ENCODE assay signal across 8 mouse cellular contexts in genomic region chr5:30423572-30424244, GRCm38 (mm10). TPM values are rescaled to one million over a fixed set of nuclear protein-coding genes. Genes with fewer than 3 reads are reported as not detected.
DNase-seq lines count a peak whose midpoint lies in the region; ATAC-seq and TF ChIP-seq lines count a peak whose summit lies in the region.

No protein-coding gene starts in this region.

- H3K27ac ChIP-seq in bone marrow, adult 2 months (ENCODE audit: control insufficient read depth, insufficient read depth, low read depth, low read length, poor library complexity): no peak overlapping the region
- no peak overlapping the region for H3K27ac ChIP-seq in embryonic fibroblast, embryonic 13.5 days (ENCODE audit: insufficient read depth, low read length)
- no peak overlapping the region for H3K27ac ChIP-seq in hindbrain, embryonic 16.5 days (ENCODE audit: low read depth, low read length)
- no peak overlapping the region for H3K27ac ChIP-seq in limb, embryonic 14.5 days (replicated peaks; ENCODE audit: low read depth, low read length)
- no peak overlapping the region for H3K27ac ChIP-seq in olfactory bulb, adult 2 months (ENCODE audit: insufficient read depth, low read depth, low read length)

- H3K9ac ChIP-seq in hindbrain, embryonic 16.5 days (ENCODE audit: low read depth, low read length): no peak overlapping the region
- no peak overlapping the region for H3K9ac ChIP-seq in limb, embryonic 14.5 days (ENCODE audit: low read depth, low read length, severe bottlenecking)

- TF ChIP-seq CTCF in bone marrow, adult 2 months (IDR thresholded peaks at IDR 0.05; ENCODE audit: control insufficient read depth, insufficient read depth, low read length): peak; percentile 50; the same call in 1 of the 2 replicates
- TF ChIP-seq CTCF in embryonic fibroblast, embryonic 13.5 days (IDR thresholded peaks at IDR 0.05; ENCODE audit: borderline replicate concordance, insufficient read depth, low read length): 0 out of 2 replicates have a peak, but pooled peaks have one; percentile 13
- peak; percentile 59 for TF ChIP-seq CTCF in olfactory bulb, adult 2 months (IDR thresholded peaks at IDR 0.05; ENCODE audit: insufficient read depth, low read depth, low read length)

- no peaks in the 10 kb centered on the region for H3K27me3 ChIP-seq in hindbrain, embryonic 16.5 days (replicated peaks; ENCODE audit: control insufficient read depth, insufficient read depth, low read length)
- no peaks in the 10 kb centered on the region for H3K27me3 ChIP-seq in limb, embryonic 14.5 days (ENCODE audit: control insufficient read depth, insufficient read depth, low read length)

- no peaks in the 10 kb centered on the region for H3K9me3 ChIP-seq in hindbrain, embryonic 16.5 days (ENCODE audit: control insufficient read depth, low read length)
- no peaks in the 10 kb centered on the region for H3K9me3 ChIP-seq in limb, embryonic 14.5 days (ENCODE audit: control insufficient read depth, low read length)

- H3K36me3 ChIP-seq in hindbrain, embryonic 16.5 days (ENCODE audit: control insufficient read depth, insufficient read depth, low read length): no peaks in the 10 kb centered on the region
- H3K36me3 ChIP-seq in limb, embryonic 14.5 days (ENCODE audit: control insufficient read depth, insufficient read depth, low read length): no peaks in the 10 kb centered on the region

- no peak overlapping the region for H3K4me3 ChIP-seq in bone marrow, adult 2 months (replicated peaks; ENCODE audit: control insufficient read depth, low read depth, low read length)
- H3K4me3 ChIP-seq in embryonic fibroblast, embryonic 13.5 days (ENCODE audit: insufficient read depth, low read length): no peak overlapping the region
- no peak overlapping the region for H3K4me3 ChIP-seq in hindbrain, embryonic 16.5 days (ENCODE audit: low read length)
- no peak overlapping the region for H3K4me3 ChIP-seq in limb, embryonic 14.5 days (replicated peaks; ENCODE audit: low read length)
- H3K4me3 ChIP-seq in olfactory bulb, adult 2 months (ENCODE audit: insufficient read depth, low read depth, low read length): no peak overlapping the region

- H3K4me1 ChIP-seq in bone marrow, adult 2 months (ENCODE audit: control insufficient read depth, insufficient read depth, low read length): no peaks in the 10 kb centered on the region
- H3K4me1 ChIP-seq in embryonic fibroblast, embryonic 13.5 days (ENCODE audit: control insufficient read depth, insufficient read depth, low read length): no peaks in the 10 kb centered on the region
- peaks cover 8% of the 10 kb centered on the region for H3K4me1 ChIP-seq in hindbrain, embryonic 16.5 days (ENCODE audit: control insufficient read depth, insufficient read depth, low read depth, low read length)
- no peaks in the 10 kb centered on the region for H3K4me1 ChIP-seq in limb, embryonic 14.5 days (ENCODE audit: control insufficient read depth, insufficient read depth, low read length)
- peaks cover 3% of the 10 kb centered on the region; the same call in 1 of the 2 replicates for H3K4me1 ChIP-seq in olfactory bulb, adult 2 months (ENCODE audit: control insufficient read depth, insufficient read depth, low read length)

- no peak overlapping the region for H3K4me2 ChIP-seq in hindbrain, embryonic 16.5 days (ENCODE audit: low read length)
- H3K4me2 ChIP-seq in limb, embryonic 14.5 days (replicated peaks; ENCODE audit: low read depth, low read length, severe bottlenecking): no peak overlapping the region

- ATAC-seq in hindbrain, embryonic 16.5 days: peak; percentile 79
- peak; percentile 60 for ATAC-seq in limb, embryonic 14.5 days (ENCODE audit: low FRiP score, low read depth)
- no peak; the same call in 1 of the 2 replicates for ATAC-seq in megakaryocyte, adult 5-6 weeks (ENCODE audit: poor library complexity, severe bottlenecking)

- 31% methylated on average over 8 of the region's 8 CpGs for WGBS in bone marrow, adult 2 months
- 22% methylated on average over 8 of the region's 8 CpGs for WGBS in hindbrain, embryonic 16.5 days
- WGBS in limb, embryonic 14.5 days: 22% methylated on average over 8 of the region's 8 CpGs
- WGBS in olfactory bulb, adult 2 months: 24% methylated on average over 8 of the region's 8 CpGs

- no peak for TF ChIP-seq POLR2A in bone marrow, adult 2 months (IDR thresholded peaks at IDR 0.05; ENCODE audit: borderline replicate concordance, control insufficient read depth, low read depth, low read length)
- no peak for TF ChIP-seq POLR2A in embryonic fibroblast, embryonic 13.5 days (IDR thresholded peaks at IDR 0.05; ENCODE audit: low read depth, low read length)
- TF ChIP-seq POLR2A in limb, embryonic 14.5 days (IDR thresholded peaks at IDR 0.05; ENCODE audit: borderline replicate concordance, extremely low read depth, insufficient read depth, insufficient read length): no peak
- TF ChIP-seq POLR2A in olfactory bulb, adult 2 months (IDR thresholded peaks at IDR 0.05; ENCODE audit: insufficient read depth, low read depth, low read length): no peak

- peak; percentile 56 for DNase-seq in ovary, postnatal 36 days (ENCODE audit: low spot score)
- no peak for DNase-seq in ovary, adult 18-20 months (ENCODE audit: low spot score)
- peak; percentile 80 for DNase-seq in limb, embryonic 14.5 days (ENCODE audit: low spot score)

RNA-seq across cellular contexts. Expression of gene Otof, which starts 38.0 kb away (rescaled TPM):
- not detected in 2 replicates for polyA plus RNA-seq in bone marrow, adult 2 months (2011; ENCODE audit: insufficient read depth, insufficient read length, low replicate concordance, missing spikeins)
- polyA plus RNA-seq in embryonic fibroblast, embryonic 13.5 days (2011; ENCODE audit: insufficient read length, low read depth, missing spikeins): not detected in 2 replicates
- 7.7 and 8.8 TPM in 2 replicates for polyA plus RNA-seq in hindbrain, embryonic 16.5 days (2015; fragmentation: Nextera tagmentation; extraction: Ambion mirVana)
- 1.0 and 1.1 TPM in 2 replicates for polyA plus RNA-seq in limb, embryonic 14.5 days (2012; rRNA removed)
- polyA plus RNA-seq in limb, embryonic 14.5 days (2014; fragmentation: Nextera tagmentation; extraction: Ambion mirVana): 0.29 and 0.48 TPM in 2 replicates
- not detected in 2 replicates for polyA plus RNA-seq in olfactory bulb, adult 2 months (2012; ENCODE audit: insufficient read depth, insufficient read length, low replicate concordance, missing spikeins)
- 0.68 and 0.74 TPM in 2 replicates for total RNA-seq in megakaryocyte, adult 5-6 weeks (2015)
- 0.65 and 0.77 TPM in 2 replicates for total RNA-seq in megakaryocyte, adult 5-6 weeks (2017)

RNA-seq across cellular contexts. Expression of gene 1700001C02Rik, which starts 42.1 kb away (rescaled TPM):
- not detected in 2 replicates for polyA plus RNA-seq in bone marrow, adult 2 months (2011; ENCODE audit: insufficient read depth, insufficient read length, low replicate concordance, missing spikeins)
- polyA plus RNA-seq in embryonic fibroblast, embryonic 13.5 days (2011; ENCODE audit: insufficient read length, low read depth, missing spikeins): not detected in 2 replicates
- polyA plus RNA-seq in hindbrain, embryonic 16.5 days (2015; fragmentation: Nextera tagmentation; extraction: Ambion mirVana): 1.8 and 1.9 TPM in 2 replicates
- not detected in 2 replicates for polyA plus RNA-seq in limb, embryonic 14.5 days (2012; rRNA removed)
- not detected in 2 replicates for polyA plus RNA-seq in limb, embryonic 14.5 days (2014; fragmentation: Nextera tagmentation; extraction: Ambion mirVana)
- not detected in 2 replicates for polyA plus RNA-seq in olfactory bulb, adult 2 months (2012; ENCODE audit: insufficient read depth, insufficient read length, low replicate concordance, missing spikeins)
- not detected in 2 replicates for total RNA-seq in megakaryocyte, adult 5-6 weeks (2015)
- total RNA-seq in megakaryocyte, adult 5-6 weeks (2017): not detected in 2 replicates
